Mouse (Mus musculus): ENCODE measurements around the gene Cbfa2t2.
A peak's percentile ranks its signal among the peaks of the same experiment; 100 is the strongest.
"Not testable (repeated sequence)": the region's sequence is repeated elsewhere in the genome, so short reads cannot be mapped to it uniquely, and the experiment has no call there.

The Cbfa2t2 gene

DNA sequence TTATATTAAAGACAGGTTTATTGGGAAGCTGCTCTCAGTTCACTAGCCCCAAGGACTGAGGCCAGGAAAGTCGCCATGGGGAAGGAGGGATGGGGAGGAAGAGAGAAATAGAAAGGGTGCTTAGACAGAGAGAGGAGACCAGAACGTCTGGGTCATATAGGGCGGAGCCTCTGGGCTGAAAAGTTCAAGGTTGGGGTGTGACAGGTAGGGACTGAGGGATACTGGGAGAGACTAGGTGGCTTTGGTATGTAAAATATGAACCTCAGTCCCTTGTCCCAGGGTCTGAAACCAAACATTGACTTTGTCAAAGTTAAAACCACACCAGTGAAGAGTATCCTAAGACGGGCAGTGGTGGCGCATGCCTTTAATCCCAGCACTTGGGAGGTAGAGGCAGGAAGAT, 30.9 kb downstream of the Cbfa2t2 start:
- no peak for DNase-seq (ENCODE audit: low spot score in 2 of 2)

DNA sequence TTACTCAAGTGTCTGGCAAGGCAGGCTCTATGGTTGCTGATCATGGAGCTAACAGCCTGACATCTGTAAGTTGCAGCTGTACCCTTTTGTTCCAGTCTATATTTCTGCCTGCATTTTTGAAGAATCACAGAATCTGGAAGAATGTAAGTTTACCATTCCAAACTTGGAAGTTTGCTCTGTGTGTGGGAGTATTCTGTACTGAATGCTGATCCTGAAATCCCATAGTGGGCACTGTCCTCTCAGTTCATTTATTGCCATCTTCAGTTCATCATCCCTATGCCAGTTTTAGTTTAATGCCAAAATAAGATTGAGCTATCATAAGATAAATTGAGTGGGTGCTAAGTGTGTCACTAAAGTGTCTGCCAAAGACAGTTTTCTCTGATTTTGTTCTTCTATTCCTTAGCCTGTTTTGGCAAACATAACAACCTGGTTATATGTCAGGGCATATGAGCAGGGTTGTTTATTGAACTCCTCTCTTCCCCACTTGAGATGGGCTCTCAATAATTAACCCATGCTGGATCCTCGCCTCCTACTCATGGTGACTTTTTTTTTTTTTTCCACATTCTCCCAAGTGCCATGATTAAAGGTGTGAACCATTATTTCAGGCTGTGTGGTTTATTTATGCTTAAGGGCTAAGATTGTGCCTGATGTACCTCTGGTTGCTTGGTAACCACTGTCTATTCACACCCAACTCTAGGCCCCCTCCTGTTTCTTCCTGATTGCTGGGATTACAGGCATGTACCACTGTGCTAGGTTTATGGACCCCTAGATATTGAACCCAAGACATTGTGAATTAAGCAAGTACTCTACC, 38.2 kb downstream of the Cbfa2t2 start:
- DNase-seq (ENCODE audit: low spot score in 2 of 2), result no peak

DNA sequence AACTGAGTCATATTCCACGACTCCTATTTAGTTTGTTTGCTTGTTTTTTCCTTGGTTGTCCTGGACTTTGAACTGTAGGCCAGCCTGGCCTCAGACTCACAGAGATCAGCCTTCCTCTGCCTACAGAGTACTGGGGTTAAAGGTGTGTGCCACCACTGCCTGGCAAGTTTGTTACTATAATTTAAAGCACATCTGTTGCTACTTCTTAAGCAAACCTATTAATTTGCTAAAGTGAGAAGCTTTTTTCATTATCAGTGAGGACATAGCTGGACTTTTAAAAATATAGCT, 38.7 kb downstream of the Cbfa2t2 start:
- DNase-seq (ENCODE audit: low spot score in 2 of 2), result no peak

DNA sequence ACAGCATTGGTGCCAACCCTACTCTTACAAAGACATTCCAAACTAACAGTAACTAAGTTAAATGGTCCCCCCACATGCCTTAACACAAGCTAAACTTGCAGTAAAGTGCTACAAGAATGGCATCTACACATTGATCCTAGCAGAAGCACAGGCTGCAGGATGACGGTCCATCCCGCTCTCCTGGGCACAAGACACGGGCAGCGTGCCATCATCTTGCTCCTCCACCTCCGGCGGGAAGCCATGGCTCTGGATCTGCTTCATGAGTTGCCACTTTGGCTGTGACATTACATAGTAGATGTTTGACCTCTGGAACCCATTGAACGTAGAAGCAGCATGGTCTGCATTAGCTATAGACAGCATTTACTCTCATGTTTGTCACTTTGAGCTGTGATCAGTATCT, 39.6 kb downstream of the Cbfa2t2 start:
- no peak for DNase-seq (ENCODE audit: low spot score in 2 of 2)

DNA sequence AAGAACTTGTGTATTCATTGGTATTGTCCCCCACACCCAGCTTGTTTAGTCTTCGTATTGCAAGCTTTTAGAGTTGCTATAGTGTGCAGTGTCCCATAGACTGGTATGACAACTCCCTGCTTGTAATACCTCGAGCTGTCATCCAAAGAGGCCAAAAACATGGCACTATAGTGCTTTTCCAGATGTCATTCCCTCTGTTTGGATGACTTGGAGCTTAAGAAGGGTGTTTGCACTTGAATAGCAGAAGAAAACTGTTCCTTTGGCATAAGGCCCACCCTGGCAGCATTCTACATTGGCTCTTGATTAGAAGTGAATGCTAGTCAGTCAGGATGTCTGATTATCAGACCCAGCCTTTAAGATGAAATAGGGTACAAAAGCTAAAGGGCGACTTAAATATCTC, 40.7 kb downstream of the Cbfa2t2 start:
- DNase-seq (ENCODE audit: low spot score in 2 of 2), result peak in 1 of 2 experiments; percentile 10

DNA sequence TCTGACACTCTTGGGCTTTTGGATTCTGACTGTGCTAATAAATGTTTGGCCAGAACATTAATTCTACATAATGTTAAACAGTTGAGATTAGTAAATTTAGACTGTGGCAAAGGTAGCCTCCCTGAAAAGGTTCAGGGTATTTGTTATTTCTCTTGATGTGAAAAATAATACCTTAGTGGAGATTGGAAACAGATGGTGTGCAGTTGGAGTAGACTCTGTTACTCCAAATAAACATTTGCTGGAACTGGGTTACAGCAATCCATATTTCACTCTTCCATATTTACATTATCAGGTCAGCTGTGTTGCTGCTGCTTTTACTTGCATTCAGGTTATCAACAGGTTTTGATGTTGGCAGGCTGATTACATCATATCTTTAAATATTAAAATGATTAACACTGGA, 55.5 kb downstream of the Cbfa2t2 start:
- DNase-seq (ENCODE audit: low spot score in 2 of 2), result no peak

DNA sequence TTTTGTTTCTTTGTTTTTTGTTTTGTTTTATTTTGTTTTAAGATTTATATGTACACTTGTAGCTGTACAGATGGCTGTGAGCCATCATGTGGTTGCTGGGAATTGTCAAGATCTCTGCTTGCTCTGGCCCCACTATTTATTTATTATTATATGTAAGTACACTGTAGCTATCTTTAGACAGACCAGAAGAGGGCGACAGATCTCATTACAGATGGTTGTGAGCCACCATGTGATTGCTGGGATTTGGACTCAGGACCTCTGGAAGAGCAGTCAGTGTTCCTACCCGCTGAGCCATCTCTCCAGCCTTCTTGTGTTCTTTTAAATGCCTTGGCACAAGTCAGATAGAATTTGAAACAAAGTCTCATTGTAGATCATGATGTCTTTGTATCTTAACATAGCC, 57.3 kb downstream of the Cbfa2t2 start:
- not testable (repeated sequence) for DNase-seq (ENCODE audit: low spot score in 2 of 2)

DNA sequence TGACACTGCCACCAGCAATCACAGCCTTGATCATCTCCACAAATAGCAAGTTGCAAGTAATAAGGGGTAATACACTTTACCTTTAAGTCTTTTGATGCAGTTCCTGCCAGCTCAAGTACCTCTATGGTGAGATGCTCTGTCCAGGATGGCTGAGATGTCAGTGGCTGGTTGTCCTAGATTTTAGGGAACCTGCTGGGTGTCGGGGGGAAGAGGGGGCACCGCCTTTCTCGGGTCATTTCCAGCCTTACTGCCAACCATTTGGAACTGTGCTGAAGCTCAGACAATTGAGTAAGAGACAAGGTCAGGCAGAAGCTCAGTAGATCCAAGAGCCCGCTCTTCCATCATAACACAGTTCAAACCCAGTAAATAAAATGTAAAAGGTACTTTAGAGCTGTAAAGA, 58.7 kb downstream of the Cbfa2t2 start:
- DNase-seq (ENCODE audit: low spot score in 2 of 2), result no peak

DNA sequence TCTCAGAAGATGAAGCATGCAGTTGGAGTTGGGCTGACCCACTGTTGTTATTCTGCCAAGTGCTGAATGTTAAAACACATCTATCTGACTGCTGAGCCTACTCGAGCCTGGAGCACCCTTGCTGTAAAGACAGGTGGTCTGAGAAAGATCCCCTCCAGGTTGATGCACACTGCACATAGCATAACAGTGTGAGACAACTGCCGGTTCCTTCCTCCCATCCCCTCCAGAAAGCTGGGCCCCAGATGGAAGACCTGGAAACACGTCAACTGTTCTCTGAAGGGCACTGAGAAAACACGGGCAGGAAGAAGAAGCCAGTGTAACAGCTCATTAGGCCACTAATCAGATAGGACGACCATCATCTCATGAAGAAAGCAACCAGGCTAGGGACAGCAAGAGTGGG, 62.3 kb downstream of the Cbfa2t2 start:
- no peak for DNase-seq (ENCODE audit: low spot score in 2 of 2)

DNA sequence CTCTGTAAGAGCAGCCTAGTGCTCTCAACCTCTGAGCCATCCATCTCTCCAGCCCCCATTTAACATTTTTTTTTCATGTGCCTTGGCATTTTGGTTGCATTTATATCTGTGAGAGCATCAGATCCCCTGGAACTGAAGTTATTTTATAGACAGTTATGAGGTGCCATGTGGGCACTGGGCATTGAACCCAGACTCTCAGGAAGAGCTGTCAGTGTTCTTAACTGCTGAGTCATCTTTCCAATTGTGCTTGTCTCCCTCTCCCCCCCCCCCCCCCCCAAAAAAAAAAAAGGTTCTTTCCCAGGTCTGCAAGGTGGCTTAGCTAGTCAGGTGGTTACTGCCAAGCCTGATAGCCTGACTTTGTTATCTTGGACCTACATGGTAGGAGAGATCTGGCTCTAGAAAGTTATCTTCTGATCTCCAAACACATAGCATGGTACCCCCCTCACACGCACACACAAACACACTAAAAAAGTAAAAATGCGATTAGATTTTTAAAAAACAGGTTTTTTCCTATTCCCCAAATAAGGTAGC, 63.5 kb downstream of the Cbfa2t2 start:
- no peak for DNase-seq (ENCODE audit: low spot score in 2 of 2)

DNA sequence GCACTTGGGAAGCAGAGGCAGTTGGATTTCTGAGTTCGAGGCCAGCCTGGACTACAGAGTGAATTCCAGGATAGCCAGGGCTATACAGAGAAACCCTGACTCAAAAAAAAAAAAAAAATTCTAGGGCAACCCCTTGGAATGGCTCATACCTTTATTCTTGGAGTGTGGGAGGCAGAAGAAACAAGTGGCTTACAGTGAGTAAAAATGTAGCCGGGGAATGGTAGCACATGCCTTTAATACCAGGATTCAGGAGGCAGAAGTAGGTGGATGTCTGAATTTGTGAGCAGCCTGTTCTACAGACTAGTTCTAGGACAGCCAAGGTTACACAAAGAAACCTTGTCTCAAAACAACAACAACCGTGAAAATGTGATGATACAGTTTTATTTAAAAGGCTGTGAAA, 64.5 kb downstream of the Cbfa2t2 start:
- no peak for DNase-seq (ENCODE audit: low spot score in 2 of 2)

DNA sequence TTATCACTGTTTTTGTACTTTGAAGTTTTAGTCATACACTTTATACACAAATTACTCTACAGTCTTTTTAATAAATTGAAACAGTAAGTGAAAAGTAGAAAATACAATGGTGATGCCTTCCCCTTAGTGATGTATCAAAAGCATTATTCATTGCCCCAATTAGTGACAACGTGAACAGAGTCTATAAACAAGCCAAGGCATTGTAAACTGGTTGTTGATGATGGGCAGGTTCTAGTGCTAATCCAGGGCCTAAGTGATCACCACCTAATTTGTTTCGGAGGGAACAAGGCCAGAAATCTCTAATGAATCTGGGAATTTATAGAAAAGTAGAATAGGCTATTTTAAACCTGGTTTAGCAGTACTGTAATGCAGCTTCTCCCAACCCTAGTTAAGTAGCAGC, 70.8 kb downstream of the Cbfa2t2 start:
- no peak for DNase-seq (ENCODE audit: low spot score in 2 of 2)

DNA sequence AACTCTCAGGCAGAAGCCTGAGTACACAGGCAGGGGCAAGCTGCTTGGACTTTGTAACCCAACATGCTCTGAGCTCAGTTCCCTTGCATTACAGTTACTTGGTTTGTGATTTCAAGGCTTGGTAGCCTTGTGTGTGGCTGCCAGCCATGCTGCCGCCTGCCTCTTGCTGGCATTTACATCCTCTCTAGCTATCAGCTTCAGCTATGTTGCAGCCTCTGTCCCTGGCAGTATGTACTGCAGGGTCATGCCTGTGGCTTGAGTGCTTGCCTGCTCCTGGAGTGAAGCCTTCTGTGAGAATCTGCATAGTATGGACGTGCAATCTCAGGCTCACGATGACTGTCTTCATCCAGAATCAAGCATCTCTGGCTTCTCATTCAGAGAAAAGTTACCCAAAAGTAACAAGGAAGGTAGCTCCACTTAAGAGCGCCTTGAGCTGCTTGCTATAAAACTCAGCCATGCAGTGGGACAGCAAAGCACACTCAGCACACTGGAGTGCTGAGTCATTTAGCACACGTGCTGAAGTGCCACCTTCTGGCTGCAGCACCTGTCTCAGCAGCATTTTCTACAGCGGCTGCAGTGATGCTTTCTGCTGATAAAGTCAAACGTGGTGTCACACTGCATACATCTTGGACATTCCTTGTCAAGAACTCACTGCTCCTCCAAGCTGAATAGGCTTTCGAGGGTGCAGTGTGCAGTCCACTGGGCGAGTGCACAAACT, 71.4 kb downstream of the Cbfa2t2 start:
- no peak for DNase-seq (ENCODE audit: low spot score in 2 of 2)

DNA sequence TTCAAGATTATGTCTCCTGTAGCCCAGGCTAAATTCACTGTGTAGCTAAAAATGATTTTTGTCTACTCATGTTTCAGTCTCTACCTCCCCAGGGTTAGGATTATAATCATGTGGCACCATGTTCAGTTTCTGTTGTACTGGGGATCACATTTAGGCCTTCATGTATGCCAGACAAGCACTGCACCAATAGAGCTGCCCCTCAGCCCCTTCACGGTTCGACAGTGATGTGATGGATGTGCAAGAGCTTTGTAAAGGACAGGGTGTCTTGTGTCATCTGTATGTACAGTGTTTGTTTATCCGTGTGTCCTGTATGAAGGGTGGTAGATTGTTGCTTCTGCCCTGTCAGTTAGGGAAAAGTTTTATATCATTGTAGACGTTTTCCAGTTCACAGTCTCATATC, 72.2 kb downstream of the Cbfa2t2 start:
- DNase-seq (ENCODE audit: low spot score in 2 of 2), result no peak

DNA sequence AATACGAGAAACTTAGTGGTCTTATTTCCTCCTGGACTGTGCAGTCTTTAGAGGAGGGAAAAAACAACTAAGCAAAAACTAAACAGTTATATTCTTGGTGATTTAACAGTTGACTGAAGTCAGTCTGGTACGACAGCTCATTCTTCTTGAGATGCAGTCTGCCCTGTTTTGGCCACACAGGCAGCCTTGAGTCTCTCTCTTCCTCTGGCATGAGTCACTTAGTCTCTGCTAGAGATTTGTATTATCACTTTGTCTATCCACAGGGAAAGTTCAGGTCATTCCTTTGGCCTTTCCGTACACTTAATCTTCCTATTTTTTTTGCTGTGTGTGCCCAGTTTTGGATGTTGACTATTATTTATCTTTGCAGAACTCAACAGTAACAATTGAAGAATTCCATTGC, 73.9 kb downstream of the Cbfa2t2 start:
- DNase-seq (ENCODE audit: low spot score in 2 of 2), result no peak

DNA sequence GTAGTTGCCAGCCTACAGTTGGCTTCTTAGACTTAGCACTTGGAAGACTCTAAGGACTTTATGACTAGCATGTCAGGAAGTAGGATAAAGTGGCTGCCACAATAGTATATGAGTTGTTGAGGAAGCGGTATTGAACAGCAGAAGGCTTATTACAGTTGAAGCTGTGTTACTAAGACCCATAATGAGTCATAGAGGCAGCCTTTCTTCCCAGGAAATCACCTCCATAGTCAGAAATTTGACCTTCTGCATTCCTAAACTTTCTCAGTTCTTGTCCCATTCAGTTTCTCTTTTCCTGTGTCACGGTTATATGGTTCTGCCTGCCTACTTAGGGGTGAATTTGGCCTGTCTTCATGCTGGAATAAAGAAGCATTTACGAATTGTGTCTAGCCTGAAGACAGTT, 80.7 kb downstream of the Cbfa2t2 start:
- no peak for DNase-seq (ENCODE audit: low spot score in 2 of 2)

DNA sequence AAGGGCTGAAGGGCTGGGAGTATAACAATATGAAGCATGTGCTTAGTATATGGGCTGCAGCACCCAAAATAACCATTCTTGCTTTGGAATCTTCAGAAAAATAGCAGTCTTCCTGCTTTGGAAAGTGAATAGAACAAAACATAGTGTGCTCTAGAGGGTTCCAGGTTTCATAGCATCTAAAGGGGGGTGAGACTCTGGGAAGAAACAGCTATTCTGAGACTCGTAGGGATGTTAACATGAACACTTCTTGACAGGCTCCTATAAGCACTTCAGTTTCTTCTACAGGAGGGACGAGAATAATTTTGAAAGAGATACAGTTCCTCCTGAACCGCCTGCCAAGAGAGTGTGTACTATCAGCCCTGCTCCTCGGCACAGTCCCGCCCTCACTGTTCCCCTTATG, 81.1 kb downstream of the Cbfa2t2 start:
- DNase-seq (ENCODE audit: low spot score in 2 of 2), result no peak

DNA sequence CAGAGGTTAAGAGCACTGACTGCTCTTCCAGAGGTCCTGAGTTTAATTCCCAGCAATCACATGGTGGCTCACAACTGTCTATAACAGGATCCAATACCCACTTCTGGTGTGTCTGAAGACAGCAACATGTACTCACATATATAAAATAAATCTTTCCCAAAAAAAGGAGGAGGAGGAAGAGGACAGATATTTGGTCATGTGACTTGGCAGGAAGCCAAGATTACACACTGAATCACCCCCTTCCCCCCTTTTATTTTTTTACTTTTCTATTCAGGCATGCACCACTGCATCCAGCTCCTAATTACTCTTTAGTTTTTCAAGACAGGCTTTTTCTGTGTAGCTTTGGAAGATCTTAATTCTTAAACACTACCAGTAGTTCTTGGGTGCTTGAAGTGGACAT, 85.2 kb downstream of the Cbfa2t2 start:
- DNase-seq (ENCODE audit: low spot score in 2 of 2), result no peak

DNA sequence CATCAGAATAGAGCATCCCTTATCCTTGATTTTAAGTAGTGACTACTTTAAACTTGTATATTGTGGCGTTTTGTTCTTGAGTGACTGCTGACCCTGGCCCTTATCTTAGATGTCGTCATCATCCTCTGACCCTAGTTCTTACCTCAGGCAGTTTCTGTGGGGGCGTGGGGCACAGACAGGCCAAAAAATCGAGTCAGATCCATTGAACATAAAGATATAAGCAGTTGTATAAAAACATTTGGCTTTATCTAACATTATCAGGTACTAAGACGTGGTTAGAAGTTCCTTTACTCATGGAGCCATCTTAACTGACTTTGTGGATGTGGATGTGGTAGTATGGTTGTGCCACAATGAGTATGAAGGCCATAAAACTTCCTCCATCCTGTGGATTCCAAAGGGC, 86.1 kb downstream of the Cbfa2t2 start:
- DNase-seq (ENCODE audit: low spot score in 2 of 2), result no peak

DNA sequence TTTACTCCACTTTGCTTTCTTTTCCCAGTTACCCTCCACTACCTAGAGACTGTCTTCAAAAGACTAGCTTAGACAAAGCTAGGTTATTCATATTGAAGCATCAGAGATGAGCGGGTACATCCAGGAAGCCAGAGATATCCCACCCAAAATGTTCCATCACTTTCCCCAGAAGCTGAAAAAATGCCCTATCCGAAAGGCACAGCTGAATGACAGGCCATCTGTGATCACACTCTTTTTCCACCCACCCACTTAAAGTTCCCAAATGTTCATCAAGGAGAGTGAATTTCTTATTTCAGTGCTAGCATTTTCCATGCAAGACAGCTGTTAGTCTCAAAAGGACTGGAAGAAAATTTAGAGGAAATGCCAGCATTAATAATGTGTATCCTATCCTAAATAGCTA, 89.0 kb downstream of the Cbfa2t2 start:
- DNase-seq (ENCODE audit: low spot score in 2 of 2), result no peak

DNA sequence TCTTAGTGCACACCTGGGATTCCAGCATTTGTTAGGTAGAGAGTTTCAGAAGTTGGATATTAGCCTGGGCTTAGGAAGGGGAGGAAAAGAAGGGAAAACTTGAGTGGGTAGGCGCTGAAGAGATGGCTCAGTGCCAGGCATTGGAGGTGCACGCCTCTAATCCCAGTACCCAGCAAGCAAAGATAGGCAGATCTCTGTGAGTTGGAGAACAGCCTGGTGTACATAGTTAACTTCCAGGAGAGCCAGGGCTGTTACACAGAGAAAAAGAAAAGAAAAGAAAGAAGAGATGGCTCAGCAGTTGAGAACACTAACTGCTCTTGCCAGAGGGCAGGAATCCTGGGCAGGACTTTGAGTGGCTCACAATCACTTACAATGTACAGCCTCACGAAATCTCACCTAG, 90.2 kb downstream of the Cbfa2t2 start:
- DNase-seq (ENCODE audit: low spot score in 2 of 2), result no peak

DNA sequence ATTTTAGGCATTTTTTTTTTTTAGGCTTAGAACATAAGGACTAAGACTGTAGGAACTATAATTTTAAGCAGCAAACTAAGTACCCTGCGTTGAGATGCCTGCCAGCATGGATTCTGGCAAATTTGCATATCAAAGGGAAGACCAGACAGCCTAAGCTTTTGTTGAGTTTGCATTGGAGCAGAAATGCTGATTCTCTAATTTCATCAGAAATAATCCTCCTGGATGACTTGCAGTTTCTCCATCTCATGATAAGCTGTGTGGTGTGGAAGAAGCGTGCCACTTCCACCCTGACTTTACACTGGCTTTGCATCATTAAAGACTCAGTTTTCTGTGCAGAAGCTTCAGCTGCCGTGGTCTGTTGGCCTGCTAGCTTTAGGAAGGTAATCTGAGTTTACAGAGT, 96.6 kb downstream of the Cbfa2t2 start:
- DNase-seq (ENCODE audit: low spot score in 2 of 2), result no peak

DNA sequence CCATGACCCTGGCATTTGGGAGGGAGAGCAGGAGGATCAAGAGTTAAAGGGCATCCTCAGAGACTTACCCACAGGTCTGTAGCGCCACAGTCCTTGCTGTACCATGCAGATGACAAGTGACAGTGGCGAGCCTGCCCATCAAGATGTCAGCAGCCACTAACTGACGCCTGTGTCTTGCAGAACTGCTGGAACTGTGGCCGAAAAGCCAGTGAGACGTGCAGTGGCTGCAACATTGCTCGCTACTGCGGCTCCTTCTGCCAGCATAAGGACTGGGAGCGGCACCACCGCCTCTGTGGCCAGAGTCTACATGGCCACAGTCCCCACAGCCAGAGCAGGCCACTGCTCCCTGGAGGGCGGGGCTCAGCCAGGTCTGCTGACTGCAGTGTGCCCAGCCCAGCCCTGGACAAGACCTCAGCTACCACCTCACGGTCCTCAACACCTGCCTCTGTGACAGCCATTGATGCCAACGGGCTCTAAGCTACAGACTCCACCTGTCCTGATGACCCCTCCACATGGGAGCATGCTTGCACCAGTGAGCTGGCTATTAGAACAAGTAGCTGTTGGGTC, 98.5 kb downstream of the Cbfa2t2 start:
- DNase-seq (ENCODE audit: low spot score in 2 of 2), result no peak
